Mouse (Mus musculus) liver, embryonic 14.5 days (tissue): ENCODE data around the gene Pcyox1. TPM values are rescaled to one million over a fixed set of nuclear protein-coding genes. Genes with fewer than 3 reads are reported as not detected.

Experiments
- ATAC-seq: fragments of 200-750 bp; cut with Nextera tagmentation; 2 replicates; pipeline ENCODE4 v1.8.0; 2017; ENCODE audit warnings: moderate number of reproducible peaks, mild to moderate bottlenecking, moderate library complexity; ENCODE audit not compliant: insufficient read depth
- DNase-seq, 3 experiments: peaks; one replicate each; pipeline ENCODE4 v3.0.0-alpha.2; 2012 to 2013; ENCODE audit warnings: low read depth in 3 of 3, low spot score in 3 of 3
- H3K27ac ChIP-seq: fragments of 300-500 bp; sonication (generic); 2 replicates; pipeline ENCODE4 v1.5.1; 2014; ENCODE audit warnings: moderate library complexity, mild to moderate bottlenecking, control low read depth, inconsistent platforms
- H3K27me3 ChIP-seq: fragments of 300-500 bp; sonication (generic); 2 replicates; pipeline ENCODE4 v1.6.1; 2014; ENCODE audit warnings: mild to moderate bottlenecking, low read length, moderate library complexity; ENCODE audit not compliant: control insufficient read depth, insufficient read depth
- H3K36me3 ChIP-seq: fragments of 300-500 bp; sonication (generic); replicated peaks from 2 replicates; pipeline ENCODE4 v1.6.1; 2014; ENCODE audit warnings: low read depth; ENCODE audit not compliant: control insufficient read depth, insufficient read depth
- H3K4me1 ChIP-seq, 2 experiments: fragments of 200-500 bp in 1 of 2; fragments of 300-500 bp in 1 of 2; sonication (generic) in 1 of 2; replicated peaks; 2 replicates each; pipeline ENCODE4 v1.6.1; 2012 to 2014; ENCODE audit warnings: antibody characterized with exemption in 1 of 2, inconsistent platforms in 1 of 2, low read length in 1 of 2; ENCODE audit not compliant: control insufficient read depth in 2 of 2, insufficient read depth in 2 of 2
- H3K4me2 ChIP-seq: fragments of 300-500 bp; sonication (generic); 2 replicates; pipeline ENCODE4 v1.6.1; 2014; ENCODE audit warnings: low read depth, mild to moderate bottlenecking, control low read depth, moderate library complexity
- H3K4me3 ChIP-seq, 2 experiments: fragments of 200-500 bp in 1 of 2; fragments of 300-500 bp in 1 of 2; sonication (generic) in 1 of 2; 2 replicates each; pipeline ENCODE4 v1.5.1; 2012 to 2014; ENCODE audit warnings: low read depth in 2 of 2, low read length in 2 of 2, mild to moderate bottlenecking in 2 of 2, control low read depth in 1 of 2, inconsistent platforms in 1 of 2, moderate library complexity in 1 of 2; ENCODE audit not compliant: insufficient read depth in 1 of 2
- H3K9ac ChIP-seq: fragments of 300-500 bp; sonication (generic); replicated peaks from 2 replicates; pipeline ENCODE4 v1.6.1; 2014; ENCODE audit warnings: mild to moderate bottlenecking, control low read depth, moderate library complexity
- H3K9me3 ChIP-seq: fragments of 300-500 bp; sonication (generic); 2 replicates; pipeline ENCODE4 v1.6.1; 2016; ENCODE audit warnings: low read length, mixed read lengths; ENCODE audit not compliant: control insufficient read depth
- CTCF ChIP-seq: IDR thresholded peaks from 2 replicates; pipeline ENCODE4 v1.5.1; 2016; ENCODE audit warnings: antibody characterized with exemption, low read depth, control low read depth
- EP300 ChIP-seq: IDR thresholded peaks from 2 replicates; pipeline ENCODE4 v1.6.1; 2016; ENCODE audit warnings: antibody characterized with exemption, low read depth
- WGBS: fragments of 180-500 bp; shearing (Covaris S2); extraction: QIAGEN DNeasy Blood & Tissue Kit; methylation state at CpG from one replicate; pipeline ENCODE4 v1.1.7; 2014; ENCODE audit not compliant: insufficient replicate concordance; 5-methylcytosine and 5-hydroxymethylcytosine counted together
- polyA plus RNA-seq, 2 experiments: library from polyadenylated mRNA; depleted of rRNA in 1 of 2; stranded (reverse) in 1 of 2; unstranded in 1 of 2; fragments of >200 nt; fragmentation: Nextera tagmentation in 1 of 2; extraction: Ambion mirVana in 1 of 2; gene quantifications; 2 replicates each; pipeline versions ENCODE4 v1.2.1 to v1.2.3; 2012 to 2014

The Pcyox1 gene
- polyA plus RNA-seq, 2 experiments = 22.0 to 37.7 TPM

DNA sequence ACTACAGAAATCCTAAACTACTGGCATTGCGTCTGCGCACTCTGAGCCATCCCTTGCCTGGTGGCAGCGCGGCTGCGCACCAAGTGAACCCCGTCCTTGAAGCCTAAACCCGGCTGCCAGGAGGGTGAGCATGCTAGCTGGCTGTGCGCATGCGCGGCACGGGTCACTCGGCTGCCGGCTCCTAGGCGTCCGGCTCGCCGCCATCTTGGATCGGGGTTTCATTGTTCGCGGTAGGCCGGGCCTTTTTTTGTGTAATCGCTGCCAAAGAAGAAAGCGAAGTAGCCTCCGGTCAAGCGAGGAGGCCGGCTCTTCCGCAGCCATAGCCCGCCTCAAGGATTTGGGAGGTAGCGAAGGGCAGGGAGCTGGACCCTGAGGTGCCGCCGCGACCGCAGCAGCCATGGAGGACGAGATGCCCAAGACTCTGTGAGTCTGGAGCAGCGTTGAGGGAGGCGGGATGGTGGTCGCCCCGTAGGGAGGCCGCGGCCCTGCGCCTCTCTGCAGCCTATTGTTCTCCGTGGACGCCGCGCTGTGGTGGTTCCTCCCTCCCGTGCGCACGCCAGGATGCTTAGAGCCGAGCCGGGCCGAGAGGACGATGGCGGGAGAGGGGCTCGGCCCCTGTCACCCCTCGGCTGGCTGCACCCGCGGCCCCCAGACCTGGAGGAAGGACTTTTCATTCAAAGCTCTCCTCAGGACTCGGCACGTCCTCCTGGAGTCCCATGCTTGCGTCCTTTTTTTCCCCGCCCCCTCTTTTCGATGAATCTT is 7.3 kb upstream of the Pcyox1 start, which contains the start of gene Tia1:
Gene Tia1, plus strand, starts transcription at position 120 of the 762 bp plus-strand sequence.
- under 1% methylated on average over 62 of the region's 62 CpGs for WGBS
- H3K9ac ChIP-seq = peak within 1 kb of the TSS; percentile 89

GRCm38 (mm10) chr6:86403728-86404099 is 6.8 kb upstream of the Pcyox1 start:
- Histone ChIP-seq H3K4me1 (peaks cover 4 to 17% of the 10 kb centered on the region in 2 experiments; a peak in 3 of 4 replicates), H3K4me2 (peak overlapping the region; percentile 96), H3K9ac (peak overlapping the region; percentile 89), H3K36me3 (no peaks in the 10 kb centered on the region; the same call in 1 of the 2 replicates), H3K27ac (peak overlapping the region; percentile 75), H3K9me3 (no peaks in the 10 kb centered on the region), H3K4me3 (peak overlapping the region; percentile 88 to 92), H3K27me3 (no peaks in the 10 kb centered on the region; the same call in 1 of the 2 replicates)
- no peak for TF ChIP-seq CTCF
- TF ChIP-seq EP300 = no peak
- peak; percentile 70 to 74 (median 73) for DNase-seq
- peak; percentile 75 for ATAC-seq
- WGBS = under 1% methylated on average over 15 of the region's 15 CpGs

More for the DNA sequence above, 7.3 kb upstream of the Pcyox1 start, which contains the start of gene Tia1:
- H3K9me3 ChIP-seq = no peaks in the 10 kb centered on the region
- DNase-seq = peak; percentile 92 to 95 (median 93)
- peak; percentile 96 for ATAC-seq
- peak within 1 kb of the TSS; percentile 88 to 92 for H3K4me3 ChIP-seq
- no peaks in the 10 kb centered on the region for H3K27me3 ChIP-seq
- TF ChIP-seq CTCF (no peak), EP300 (no peak)
- H3K4me2 ChIP-seq = peak within 1 kb of the TSS; percentile 96
- no peaks in the 10 kb centered on the region; the same call in 1 of the 2 replicates for H3K36me3 ChIP-seq
- peaks cover 4 to 17% of the 10 kb centered on the region in 2 experiments; a peak in 3 of 4 replicates for H3K4me1 ChIP-seq
- peak within 1 kb of the TSS; percentile 75 for H3K27ac ChIP-seq

DNA sequence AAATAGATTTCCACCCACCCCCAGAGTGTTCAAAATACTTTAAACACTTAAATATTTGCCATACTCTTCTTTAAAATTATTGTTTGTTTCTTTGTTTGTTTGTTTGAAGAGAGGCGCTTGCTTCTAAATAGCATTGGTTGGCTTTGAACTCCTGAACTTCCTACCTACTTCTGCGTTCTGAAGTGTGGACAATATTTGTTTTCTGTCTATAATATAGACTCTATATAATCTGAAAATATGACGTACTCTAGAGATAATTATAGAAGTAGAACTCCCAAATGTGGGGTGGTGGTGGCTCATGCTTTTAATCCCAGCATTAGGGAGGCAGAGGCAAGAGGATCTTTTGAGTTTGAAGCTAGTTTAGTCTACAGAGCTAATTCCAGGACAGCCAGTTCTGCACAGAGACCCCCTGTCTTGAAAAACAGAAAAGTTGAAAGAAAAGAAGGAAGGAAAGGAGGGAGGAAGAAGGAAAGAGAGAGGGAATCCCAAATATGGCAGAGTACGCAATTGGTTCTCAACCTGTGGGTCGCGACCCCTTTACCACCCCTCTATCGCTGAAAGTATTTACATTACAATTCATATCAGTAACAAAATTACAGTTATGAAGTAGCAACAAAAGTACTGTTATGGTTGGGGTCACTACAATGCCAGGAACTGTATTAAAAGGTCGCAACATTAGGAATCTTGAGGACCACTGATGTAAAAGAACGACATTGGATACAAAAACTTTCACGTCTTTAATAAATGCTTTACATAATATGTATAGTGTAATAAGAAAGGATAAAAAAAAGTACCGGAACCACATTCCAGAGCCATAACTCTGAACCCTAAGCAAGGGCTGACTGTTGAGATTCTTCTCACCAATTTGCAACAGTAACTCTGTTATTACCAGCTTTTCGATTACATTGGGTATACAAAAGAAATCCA is 6.0 kb upstream of the Pcyox1 start:
- Histone ChIP-seq H3K4me2 (peak overlapping the region; percentile 96), H3K4me1 (peaks cover 5 to 17% of the 10 kb centered on the region in 2 experiments; a peak in 3 of 4 replicates), H3K27me3 (no peaks in the 10 kb centered on the region; the same call in 1 of the 2 replicates), H3K27ac (no peak overlapping the region), H3K36me3 (no peaks in the 10 kb centered on the region; the same call in 1 of the 2 replicates), H3K9ac (peak overlapping the region; percentile 49), H3K4me3 (peak overlapping the region; percentile 45 to 92), H3K9me3 (no peaks in the 10 kb centered on the region)
- DNase-seq (no peak), ATAC-seq (no peak)
- TF ChIP-seq EP300 (no peak), CTCF (no peak)
- 27% methylated on average over 12 of the region's 12 CpGs for whole genome bisulfite sequencing

- Histone ChIP-seq H3K36me3 (no peaks in the 10 kb centered on the region), H3K4me3 (peak overlapping the region; percentile 13 to 24; a peak in 3 of 4 replicates), H3K4me2 (peak overlapping the region; percentile 53), H3K9ac (no peak overlapping the region), H3K27me3 (no peaks in the 10 kb centered on the region; the same call in 1 of the 2 replicates), H3K27ac (no peak overlapping the region), H3K9me3 (no peaks in the 10 kb centered on the region), H3K4me1 (peaks cover 14 to 23% of the 10 kb centered on the region in 2 experiments)
- TF ChIP-seq CTCF (peak; percentile 81), EP300 (no peak)
- 5% methylated on average over 9 of the region's 9 CpGs for WGBS
- 0 out of 2 replicates have a peak, but pooled peaks have one; percentile 17 for ATAC-seq
- DNase-seq = peak; percentile 58 to 68 (median 68)
These were observed 4.0 kb upstream of the Pcyox1 start for GRCm38 (mm10) chr6:86400972-86401371.
